Mouse (Mus musculus): ENCODE data around the gene Axin1.

- TF ChIP-seq EP300 (IDR thresholded peaks at IDR 0.05; ENCODE audit: low read depth) (no peak), CTCF (IDR thresholded peaks at IDR 0.05; ENCODE audit: low read depth) (no peak)
Observed at GRCm38 (mm10) chr17:26178611-26179010, 40.1 kb downstream of the Axin1 start.
